Mouse (Mus musculus): ENCODE data around the gene Chrdl1. TPM values are rescaled to one million over a fixed set of nuclear protein-coding genes. Genes with fewer than 3 reads are reported as not detected.

Chrdl1 gene
- 1 to 10 TPM; 3.6 to 5.6 TPM for total RNA-seq (2021)
- long read RNA-seq, experiment 1, result 0 reads
- long read RNA-seq, experiment 2, result 0 reads

GRCm38 (mm10) chrX:143393791-143394369 is at the start of gene Chrdl1:
Gene Chrdl1, minus strand, starts transcription at chrX:143394262.
- no peak for DNase-seq (ENCODE audit: low spot score in 2 of 2)

- DNase-seq (ENCODE audit: low spot score in 2 of 2), result no peak
Measured at GRCm38 (mm10) chrX:143442638-143443037, 48.6 kb upstream of the Chrdl1 start.

GRCm38 (mm10) chrX:143404601-143405000 is 10.5 kb upstream of the Chrdl1 start:
- no peak for DNase-seq (ENCODE audit: low spot score in 2 of 2)

- DNase-seq (ENCODE audit: low spot score in 2 of 2), result no peak
Measured at GRCm38 (mm10) chrX:143366256-143366959, 27.7 kb downstream of the Chrdl1 start.

- no peak for DNase-seq (ENCODE audit: low spot score in 2 of 2)
Measured at GRCm38 (mm10) chrX:143347227-143347626, 46.8 kb downstream of the Chrdl1 start.

- no peak for DNase-seq (ENCODE audit: low spot score in 2 of 2)
Measured at GRCm38 (mm10) chrX:143346739-143347138, 47.3 kb downstream of the Chrdl1 start.

GRCm38 (mm10) chrX:143344509-143345495 is 49.3 kb downstream of the Chrdl1 start:
- no peak for DNase-seq (ENCODE audit: low spot score in 2 of 2)

GRCm38 (mm10) chrX:143338156-143338555 is 55.9 kb downstream of the Chrdl1 start:
- DNase-seq (ENCODE audit: low spot score in 2 of 2), result no peak

- no peak for DNase-seq (ENCODE audit: low spot score in 2 of 2)
Measured at GRCm38 (mm10) chrX:143337561-143337960, 56.5 kb downstream of the Chrdl1 start.

GRCm38 (mm10) chrX:143336661-143337060 is 57.4 kb downstream of the Chrdl1 start:
- DNase-seq (ENCODE audit: low spot score in 2 of 2), result no peak

- no peak for DNase-seq (ENCODE audit: low spot score in 2 of 2)
Measured at GRCm38 (mm10) chrX:143335846-143336245, 58.2 kb downstream of the Chrdl1 start.

GRCm38 (mm10) chrX:143313166-143313565 is 80.9 kb downstream of the Chrdl1 start:
- DNase-seq (ENCODE audit: low spot score in 2 of 2), result no peak

- DNase-seq (ENCODE audit: low spot score in 2 of 2), result no peak
Measured at GRCm38 (mm10) chrX:143294726-143295125, 99.3 kb downstream of the Chrdl1 start.

GRCm38 (mm10) chrX:143275202-143275601 is 118.9 kb downstream of the Chrdl1 start:
- DNase-seq (ENCODE audit: low spot score in 2 of 2), result no peak

GRCm38 (mm10) chrX:143250709-143251108 is 143.4 kb downstream of the Chrdl1 start:
- DNase-seq (ENCODE audit: low spot score in 2 of 2), result no peak

Other genes with a start within 250 kb of the Chrdl1 start
- gene Pak3, start 124.3 kb upstream of the Chrdl1 start, total RNA-seq (2021), result 10 to 100 TPM; 28.6 to 29.7 TPM